In the genomic region with DNA sequence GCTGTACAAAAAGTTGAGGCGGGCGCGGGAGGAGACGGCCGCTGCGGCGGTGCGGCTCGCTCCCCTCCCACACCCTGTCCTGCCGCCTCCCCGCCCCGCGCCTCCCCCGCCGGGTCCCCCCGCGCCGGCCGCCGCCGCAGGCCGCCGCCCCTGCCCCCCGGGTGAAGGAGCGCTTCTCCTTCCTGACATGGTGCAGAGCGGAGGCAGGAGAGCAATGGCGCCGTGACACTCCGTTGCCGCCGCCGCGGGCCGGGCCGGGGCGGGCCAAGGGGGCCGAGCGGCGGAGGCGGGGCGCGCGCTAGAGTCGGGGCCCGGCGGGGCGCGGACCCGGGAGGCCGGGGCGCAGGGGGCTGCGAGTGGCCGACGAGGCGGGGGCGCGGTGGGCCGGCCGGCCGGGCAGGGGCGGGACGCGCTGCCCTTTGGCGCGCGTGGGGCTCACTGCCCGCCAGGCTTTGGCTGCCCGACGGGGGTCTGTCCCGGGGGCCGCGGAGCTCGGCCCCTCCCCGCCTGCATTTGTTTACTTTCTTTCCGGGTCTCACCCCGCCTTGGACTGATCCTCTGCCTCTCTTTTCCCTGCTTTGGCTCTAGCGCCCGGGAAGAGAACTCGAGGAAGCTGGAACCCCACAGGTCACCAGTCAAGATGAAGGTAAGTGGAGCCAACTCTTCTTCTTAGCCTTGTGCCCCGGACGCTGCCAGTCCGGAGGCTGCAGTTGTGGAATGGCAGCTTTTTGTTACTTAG, we compare ENCODE assay signal across 8 mouse cellular contexts. TPM values are rescaled to one million over a fixed set of nuclear protein-coding genes. Genes with fewer than 3 reads are reported as not detected.
DNase-seq lines count a peak whose midpoint lies in the region; ATAC-seq and TF ChIP-seq lines count a peak whose summit lies in the region.

No protein-coding gene starts in this region.

- WGBS in forebrain, embryonic 15.5 days = under 1% methylated on average over 41 of the region's 82 CpGs
- under 1% methylated on average over 54 of the region's 82 CpGs for WGBS in hindbrain, embryonic 13.5 days
- 1% methylated on average over 51 of the region's 82 CpGs for WGBS in liver, adult 2 months

- peak overlapping the region; percentile 86 for H3K4me2 ChIP-seq in forebrain, embryonic 15.5 days (replicated peaks)
- peak overlapping the region; percentile 86 for H3K4me2 ChIP-seq in hindbrain, embryonic 13.5 days

- peak overlapping the region; percentile 84 for H3K27ac ChIP-seq in bone marrow macrophage, adult 2 months (ENCODE audit: insufficient read depth, low read depth, low read length)
- peak overlapping the region; percentile 95 for H3K27ac ChIP-seq in forebrain, embryonic 15.5 days (replicated peaks)
- H3K27ac ChIP-seq in hindbrain, embryonic 13.5 days = peak overlapping the region; percentile 93
- H3K27ac ChIP-seq in liver, adult 2 months (replicated peaks; ENCODE audit: insufficient read depth, low read depth, low read length) = peak overlapping the region; percentile 83

- peak; percentile 45 for DNase-seq in liver, adult 2 months (ENCODE audit: extremely low read depth, low read depth, low spot score)
- peak; percentile 52 for DNase-seq in naive thymus-derived CD4-positive, alpha-beta T cell, adult 2 months (ENCODE audit: low read depth)
- peak; percentile 38 to 45 for DNase-seq in thymus, adult 18-20 months

- H3K4me3 ChIP-seq in erythroblast, embryonic 14.5 days (replicated peaks) = peak overlapping the region; percentile 100
- H3K4me3 ChIP-seq in bone marrow macrophage, adult 2 months (ENCODE audit: insufficient read depth, low read length) = peak overlapping the region; percentile 87
- peak overlapping the region; percentile 69 for H3K4me3 ChIP-seq in forebrain, embryonic 15.5 days
- H3K4me3 ChIP-seq in hindbrain, embryonic 13.5 days = peak overlapping the region; percentile 98
- peak overlapping the region; percentile 87 for H3K4me3 ChIP-seq in liver, adult 2 months (ENCODE audit: insufficient read depth, low read depth, low read length)

- no peak for TF ChIP-seq POLR2A in bone marrow macrophage, adult 2 months (IDR thresholded peaks at IDR 0.05; ENCODE audit: borderline replicate concordance, low read depth, low read length)
- 0 out of 2 replicates have a peak, but pooled peaks have one; percentile 40 for TF ChIP-seq POLR2A in liver, adult 2 months (IDR thresholded peaks at IDR 0.05; ENCODE audit: extremely low read depth, insufficient read depth, low read length)

- TF ChIP-seq CTCF in bone marrow macrophage, adult 2 months (IDR thresholded peaks at IDR 0.05; ENCODE audit: low read depth, low read length) = no peak
- TF ChIP-seq CTCF in liver, adult 2 months (IDR thresholded peaks at IDR 0.05; ENCODE audit: low read depth, low read length) = no peak

- H3K9ac ChIP-seq in forebrain, embryonic 15.5 days (replicated peaks) = peak overlapping the region; percentile 68
- peak overlapping the region; percentile 89 for H3K9ac ChIP-seq in hindbrain, embryonic 13.5 days
- peak overlapping the region; percentile 94 for H3K9ac ChIP-seq in liver, adult 2 months (ENCODE audit: low read depth, low read length)

- peaks cover 41% of the 10 kb centered on the region for H3K4me1 ChIP-seq in erythroblast, embryonic 14.5 days (ENCODE audit: control insufficient read depth)
- peaks cover 12% of the 10 kb centered on the region for H3K4me1 ChIP-seq in bone marrow macrophage, adult 2 months (ENCODE audit: control insufficient read depth, insufficient read depth, low read length)
- peaks cover 39% of the 10 kb centered on the region for H3K4me1 ChIP-seq in forebrain, embryonic 15.5 days
- H3K4me1 ChIP-seq in hindbrain, embryonic 13.5 days (replicated peaks) = peaks cover 31% of the 10 kb centered on the region
- H3K4me1 ChIP-seq in liver, adult 2 months (ENCODE audit: control insufficient read depth, insufficient read depth, low read length) = peaks cover 6% of the 10 kb centered on the region; the same call in 1 of the 2 replicates

- peaks cover 52% of the 10 kb centered on the region for H3K36me3 ChIP-seq in erythroblast, embryonic 14.5 days (ENCODE audit: control insufficient read depth)
- H3K36me3 ChIP-seq in forebrain, embryonic 15.5 days = peaks cover 25% of the 10 kb centered on the region
- H3K36me3 ChIP-seq in hindbrain, embryonic 13.5 days = peaks cover 31% of the 10 kb centered on the region
- H3K36me3 ChIP-seq in liver, adult 2 months (ENCODE audit: control insufficient read depth, insufficient read depth, low read length) = peaks cover 28% of the 10 kb centered on the region

- H3K27me3 ChIP-seq in erythroblast, embryonic 14.5 days (ENCODE audit: control insufficient read depth) = no peaks in the 10 kb centered on the region
- no peaks in the 10 kb centered on the region for H3K27me3 ChIP-seq in forebrain, embryonic 15.5 days
- no peaks in the 10 kb centered on the region for H3K27me3 ChIP-seq in hindbrain, embryonic 13.5 days
- no peaks in the 10 kb centered on the region for H3K27me3 ChIP-seq in liver, adult 2 months (ENCODE audit: control insufficient read depth, insufficient read depth, low read length)

- ATAC-seq in erythroblast, adult 5-6 weeks (replicated peaks; ENCODE audit: low FRiP score, poor library complexity, severe bottlenecking) = no peak
- peak; percentile 10 for ATAC-seq in forebrain, embryonic 15.5 days (replicated peaks)
- ATAC-seq in hindbrain, embryonic 13.5 days (ENCODE audit: low FRiP score) = no peak

- H3K79me2 ChIP-seq in liver, adult 2 months (ENCODE audit: control insufficient read depth, insufficient read depth, low read length) = peaks cover 25% of the 10 kb centered on the region

- H3K9me3 ChIP-seq in erythroblast, embryonic 14.5 days (ENCODE audit: control insufficient read depth, low read length) = no peaks in the 10 kb centered on the region
- no peaks in the 10 kb centered on the region for H3K9me3 ChIP-seq in forebrain, embryonic 15.5 days
- H3K9me3 ChIP-seq in hindbrain, embryonic 13.5 days = no peaks in the 10 kb centered on the region

RNA-seq across cellular contexts. Expression of a gene that starts 0.9 kb away (rescaled TPM):
- polyA plus RNA-seq in erythroblast, embryonic 14.5 days (2012) = 0.94 and 1.4 TPM in 2 replicates
- total RNA-seq in erythroblast, adult 5-6 weeks (2015; ENCODE audit: low replicate concordance) = 17.9 and 21.3 TPM in 2 replicates
- 41.5 and 57.6 TPM in 2 replicates for total RNA-seq in erythroblast, adult 5-6 weeks (2017; ENCODE audit: low replicate concordance)
- 68.0 and 78.1 TPM in 2 replicates for polyA plus RNA-seq in bone marrow macrophage, adult 2 months (2012; ENCODE audit: insufficient read depth, insufficient read length, missing spikeins)
- polyA plus RNA-seq in forebrain, embryonic 15.5 days (2015; fragmentation: Nextera tagmentation; extraction: Ambion mirVana) = 50.3 and 57.1 TPM in 2 replicates
- polyA plus RNA-seq in hindbrain, embryonic 13.5 days (2015; fragmentation: Nextera tagmentation; extraction: Ambion mirVana) = 41.2 and 41.3 TPM in 2 replicates
- 6.6 and 6.8 TPM in 2 replicates for total RNA-seq in liver, adult 2 months (2014; rRNA removed)
- 1.3 TPM in 2 replicates for polyA plus RNA-seq in liver, adult 2 months (2012; rRNA removed)

RNA-seq across cellular contexts. Expression of a gene that starts 42.3 kb away (rescaled TPM):
- 1.9 and 2.3 TPM in 2 replicates for polyA plus RNA-seq in erythroblast, embryonic 14.5 days (2012)
- total RNA-seq in erythroblast, adult 5-6 weeks (2015; ENCODE audit: low replicate concordance) = 105 and 133 TPM in 2 replicates
- total RNA-seq in erythroblast, adult 5-6 weeks (2017; ENCODE audit: low replicate concordance) = 67.8 and 119 TPM in 2 replicates
- polyA plus RNA-seq in bone marrow macrophage, adult 2 months (2012; ENCODE audit: insufficient read depth, insufficient read length, missing spikeins) = 153 and 169 TPM in 2 replicates
- polyA plus RNA-seq in forebrain, embryonic 15.5 days (2015; fragmentation: Nextera tagmentation; extraction: Ambion mirVana) = 550 and 556 TPM in 2 replicates
- polyA plus RNA-seq in hindbrain, embryonic 13.5 days (2015; fragmentation: Nextera tagmentation; extraction: Ambion mirVana) = 599 and 600 TPM in 2 replicates
- 204 and 240 TPM in 2 replicates for total RNA-seq in liver, adult 2 months (2014; rRNA removed)
- 27.7 and 28.9 TPM in 2 replicates for polyA plus RNA-seq in liver, adult 2 months (2012; rRNA removed)

Comparison
In these comparisons a context has a peak if more than half of its experiments do, and no peak if none do; other contexts are left out.
1. RNA of a gene that starts 0.9 kb away (polyA plus RNA-seq): 68.0 to 78.1 TPM in bone marrow macrophage, adult 2 months, 50.3 to 57.1 TPM in forebrain, embryonic 15.5 days and 41.2 to 41.3 TPM in hindbrain, embryonic 13.5 days; 1.3 TPM in liver, adult 2 months and 0.94 to 1.4 TPM in erythroblast, embryonic 14.5 days; every median in the first group is over 10 times any median in the second.
2. Peak in every context shown above with its lines, with median percentiles within 50 percentile points of each other: H3K4me3 ChIP-seq, H3K27ac ChIP-seq, H3K9ac ChIP-seq and DNase-seq.